40 mouse cellular contexts compared by ENCODE assay signal in the genomic region with DNA sequence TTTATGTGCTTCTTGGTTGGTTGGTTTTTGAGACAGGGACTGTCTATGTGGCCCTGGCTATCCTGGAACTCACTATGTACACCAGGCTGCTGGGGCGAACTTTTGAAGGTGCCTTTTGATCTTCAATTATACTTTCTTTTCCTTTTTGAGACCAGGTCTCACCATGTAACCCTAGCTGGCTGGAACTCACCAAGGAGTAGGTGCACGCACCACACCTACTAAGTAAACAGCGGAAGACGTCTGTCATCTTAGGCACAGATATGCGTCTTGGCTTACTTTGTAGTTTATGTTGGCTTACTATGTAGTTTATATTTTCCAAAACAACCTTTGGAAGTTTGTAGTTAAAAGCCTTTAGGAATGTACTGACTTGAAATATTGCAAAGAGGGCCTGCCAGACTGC. TPM values are rescaled to one million over a fixed set of nuclear protein-coding genes. Genes with fewer than 3 reads are reported as not detected.
"Had no signal": no experiment of that assay in that cellular context is flagged by ENCODE, and none has a peak within 500 bp of the region (broad histone marks: within the 10 kb centered on the region; RNA-seq: fewer than 3 reads in every experiment).

No protein-coding gene starts in this region.

- H3K4me3 ChIP-seq: left cerebral cortex, adult 2 months; limb, embryonic 10.5 days; limb, embryonic 12.5 days; limb, embryonic 13.5 days; limb, embryonic 15.5 days; liver, embryonic 13.5 days; liver, embryonic 15.5 days; lung, embryonic 15.5 days; megakaryocyte, embryonic 14.5 days; midbrain, embryonic 10.5 days; midbrain, embryonic 12.5 days; midbrain, embryonic 13.5 days; midbrain, embryonic 15.5 days; myocyte had no signal

- H3K9ac ChIP-seq: limb, embryonic 12.5 days; limb, embryonic 13.5 days; limb, embryonic 15.5 days; liver, embryonic 13.5 days; liver, embryonic 14.5 days; liver, embryonic 15.5 days; liver, postnatal 0 days; lung, embryonic 14.5 days; lung, embryonic 15.5 days; midbrain, embryonic 12.5 days; midbrain, embryonic 13.5 days; midbrain, embryonic 15.5 days had no signal

- ATAC-seq: liver, postnatal 0 days; lung, postnatal 0 days; midbrain, embryonic 13.5 days; midbrain, embryonic 15.5 days; midbrain, embryonic 16.5 days had no signal

- H3K27me3 ChIP-seq: limb, embryonic 12.5 days; limb, embryonic 13.5 days; limb, embryonic 15.5 days; lung, embryonic 15.5 days; midbrain, embryonic 13.5 days; midbrain, embryonic 15.5 days had no signal

- DNase-seq: lung, adult 2 months had no signal

- H3K9me3 ChIP-seq: limb, embryonic 10.5 days; limb, embryonic 12.5 days; limb, embryonic 13.5 days; limb, embryonic 15.5 days; liver, embryonic 13.5 days; liver, embryonic 15.5 days; lung, embryonic 15.5 days; megakaryocyte, embryonic 14.5 days; midbrain, embryonic 10.5 days; midbrain, embryonic 12.5 days; midbrain, embryonic 13.5 days; midbrain, embryonic 15.5 days had no signal

- H3K4me1 ChIP-seq: limb, embryonic 12.5 days; midbrain, embryonic 12.5 days had no signal

- H3K4me2 ChIP-seq: limb, embryonic 12.5 days; limb, embryonic 13.5 days; limb, embryonic 15.5 days; liver, embryonic 11.5 days; liver, embryonic 13.5 days; liver, embryonic 15.5 days; lung, embryonic 14.5 days; lung, embryonic 15.5 days; midbrain, embryonic 11.5 days; midbrain, embryonic 12.5 days; midbrain, embryonic 13.5 days; midbrain, embryonic 15.5 days had no signal

- H3K27ac ChIP-seq: left cerebral cortex, adult 2 months; limb, embryonic 10.5 days; limb, embryonic 12.5 days; limb, embryonic 13.5 days; limb, embryonic 15.5 days; liver, embryonic 13.5 days; liver, embryonic 14.5 days; liver, embryonic 15.5 days; lung, embryonic 15.5 days; macrophage; midbrain, embryonic 10.5 days; midbrain, embryonic 12.5 days; midbrain, embryonic 13.5 days; midbrain, embryonic 15.5 days had no signal

- H3K36me3 ChIP-seq: limb, embryonic 10.5 days; limb, embryonic 12.5 days; limb, embryonic 13.5 days; limb, embryonic 15.5 days; liver, embryonic 13.5 days; liver, embryonic 15.5 days; lung, embryonic 15.5 days; midbrain, embryonic 10.5 days; midbrain, embryonic 12.5 days; midbrain, embryonic 13.5 days; midbrain, embryonic 15.5 days had no signal

RNA-seq across cellular contexts. Expression of a gene that starts 5.3 kb away (rescaled TPM):
- total RNA-seq: left cerebral cortex, adult 2 months; left cerebral cortex, adult 8-10 months; left cerebral cortex, postnatal 10 days; left cerebral cortex, postnatal 14 days; left cerebral cortex, postnatal 25 days; left cerebral cortex, postnatal 36 days; left cerebral cortex, postnatal 4 days; liver, adult 2 months; megakaryocyte progenitor cell, adult 5-6 weeks; megakaryocyte, adult 5-6 weeks; megakaryocyte-erythroid progenitor cell, adult 5-6 weeks; midbrain, postnatal 0 days; monocyte, adult 5-6 weeks had no signal
- polyA plus RNA-seq: limb, embryonic 10.5 days; limb, embryonic 11.5 days; limb, embryonic 12.5 days; limb, embryonic 14.5 days; limb, embryonic 15.5 days; liver, adult 2 months; liver, embryonic 11.5 days; liver, embryonic 13.5 days; liver, embryonic 14.5 days; liver, embryonic 15.5 days; liver, embryonic 16.5 days; liver, postnatal 0 days; lung, embryonic 14.5 days; lung, embryonic 15.5 days; lung, embryonic 16.5 days; macrophage; midbrain, embryonic 10.5 days; midbrain, embryonic 11.5 days; midbrain, embryonic 14.5 days; midbrain, embryonic 16.5 days; myocyte had no signal

RNA-seq across cellular contexts. Expression of a gene that starts 11.5 kb away (rescaled TPM):
- total RNA-seq: left cerebral cortex, adult 2 months; left cerebral cortex, adult 8-10 months; left cerebral cortex, postnatal 10 days; left cerebral cortex, postnatal 14 days; left cerebral cortex, postnatal 25 days; left cerebral cortex, postnatal 36 days; left cerebral cortex, postnatal 4 days; liver, adult 2 months; midbrain, postnatal 0 days; monocyte, adult 5-6 weeks had no signal
- polyA plus RNA-seq: limb, embryonic 10.5 days; limb, embryonic 11.5 days; limb, embryonic 12.5 days; limb, embryonic 13.5 days; limb, embryonic 15.5 days; liver, adult 2 months; lung, adult 2 months; lung, embryonic 14.5 days; lung, embryonic 15.5 days; lung, embryonic 16.5 days; macrophage; midbrain, embryonic 10.5 days; midbrain, embryonic 11.5 days; midbrain, embryonic 12.5 days; midbrain, embryonic 13.5 days; midbrain, embryonic 15.5 days; midbrain, embryonic 16.5 days; midbrain, postnatal 0 days; myocyte had no signal

RNA-seq across cellular contexts. Expression of a gene that starts 19.0 kb away (rescaled TPM):
- total RNA-seq: left cerebral cortex, adult 2 months; left cerebral cortex, adult 8-10 months; left cerebral cortex, postnatal 10 days; left cerebral cortex, postnatal 14 days; left cerebral cortex, postnatal 25 days; left cerebral cortex, postnatal 36 days; left cerebral cortex, postnatal 4 days; liver, adult 2 months; megakaryocyte progenitor cell, adult 5-6 weeks; megakaryocyte, adult 5-6 weeks; megakaryocyte-erythroid progenitor cell, adult 5-6 weeks; midbrain, postnatal 0 days; monocyte, adult 5-6 weeks had no signal
- polyA plus RNA-seq: limb, embryonic 10.5 days; limb, embryonic 11.5 days; limb, embryonic 12.5 days; limb, embryonic 13.5 days; limb, embryonic 14.5 days; limb, embryonic 15.5 days; liver, adult 2 months; liver, embryonic 11.5 days; liver, embryonic 13.5 days; liver, embryonic 14.5 days; liver, embryonic 15.5 days; liver, embryonic 16.5 days; liver, postnatal 0 days; lung, adult 2 months; lung, embryonic 14.5 days; lung, embryonic 15.5 days; lung, embryonic 16.5 days; lung, postnatal 0 days; macrophage; midbrain, embryonic 10.5 days; midbrain, embryonic 11.5 days; midbrain, embryonic 12.5 days; midbrain, embryonic 13.5 days; midbrain, embryonic 14.5 days; midbrain, embryonic 15.5 days; midbrain, embryonic 16.5 days; midbrain, postnatal 0 days; myocyte had no signal

RNA-seq across cellular contexts. Expression of a gene that starts 21.9 kb away (rescaled TPM):
- total RNA-seq: megakaryocyte-erythroid progenitor cell, adult 5-6 weeks had no signal

RNA-seq across cellular contexts. Expression of a gene that starts 22.0 kb away (rescaled TPM):
- total RNA-seq: megakaryocyte-erythroid progenitor cell, adult 5-6 weeks; monocyte, adult 5-6 weeks had no signal
